Mouse (Mus musculus): ENCODE measurements at regions not wholly inside any gene's neighbourhood (a gene's known extent, or its start where the extent isn't known, plus 50 kb on each side); places are given as distances from the start of the nearest gene placed in this dataset.

DNA sequence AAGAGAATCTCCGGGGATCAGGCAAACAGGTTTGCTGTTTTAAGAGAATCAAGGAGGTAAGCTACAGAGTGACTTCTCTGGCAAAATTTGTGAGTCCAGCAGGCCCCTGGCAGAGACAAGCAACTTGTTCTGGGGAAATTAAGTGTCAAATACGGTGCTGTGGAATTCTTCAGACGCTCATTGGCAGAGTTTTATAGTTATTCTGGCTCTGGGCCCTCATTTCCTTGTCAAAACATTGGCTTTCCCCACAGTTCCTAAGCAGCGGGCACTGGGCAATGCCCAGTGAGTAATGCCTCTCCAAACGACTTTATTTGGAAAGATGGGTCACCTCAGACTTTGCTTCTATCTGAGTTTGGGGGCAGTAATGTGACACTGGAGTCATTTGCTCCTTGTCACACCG is 180.1 kb upstream of the Vstm2b start:
- Histone ChIP-seq H3K4me3 (ENCODE audit: low read depth, low read length) (no peak overlapping the region), H3K4me1 (ENCODE audit: control insufficient read depth, insufficient read depth, insufficient read length, low read length) (no peaks in the 10 kb centered on the region), H3K27me3 (ENCODE audit: control insufficient read depth, insufficient read depth, low read length) (no peaks in the 10 kb centered on the region), H3K36me3 (ENCODE audit: control insufficient read depth, insufficient read depth, low read length) (no peaks in the 10 kb centered on the region), H3K27ac (ENCODE audit: insufficient read depth, low read depth, low read length) (no peak overlapping the region)
- TF ChIP-seq CTCF (IDR thresholded peaks at IDR 0.05; ENCODE audit: extremely low read depth, insufficient read length, insufficient replicate concordance, low read depth, low read length), result no peak
- WGBS, result 62% methylated on average over 6 of the region's 6 CpGs

DNA sequence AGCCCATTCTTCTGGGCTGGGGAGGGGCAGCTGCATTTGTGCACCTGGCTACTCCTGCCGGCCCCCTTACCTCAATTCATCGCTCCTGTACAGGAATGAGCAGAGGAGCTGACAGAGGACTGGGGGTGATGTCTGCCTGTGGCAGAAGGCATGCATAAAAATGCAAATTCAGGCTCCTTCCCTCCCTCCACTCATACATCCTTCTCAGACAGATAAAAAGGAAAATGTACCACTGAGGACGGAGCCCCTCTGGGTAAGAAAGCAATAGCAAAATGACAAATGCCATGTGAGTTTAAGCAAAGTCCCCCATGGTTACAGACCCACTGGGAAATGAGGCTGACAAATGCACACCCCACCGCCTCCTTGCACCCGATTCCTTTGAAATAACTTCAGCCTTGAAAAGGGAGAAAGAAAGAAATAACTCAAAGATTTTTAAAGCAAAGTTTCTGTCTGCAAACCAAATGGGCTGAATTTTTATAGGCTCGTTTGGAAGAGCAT is 161.1 kb upstream of the Vstm2b start:
- H3K27ac ChIP-seq (ENCODE audit: insufficient read depth, low read depth, low read length), result no peak overlapping the region
- H3K27me3 ChIP-seq (ENCODE audit: control insufficient read depth, insufficient read depth, low read length), result no peaks in the 10 kb centered on the region
- no peak for TF ChIP-seq POLR2A (IDR thresholded peaks at IDR 0.05; ENCODE audit: low read depth, low read length)
- H3K4me3 ChIP-seq (ENCODE audit: low read depth, low read length), result no peak overlapping the region
- H3K4me1 ChIP-seq (ENCODE audit: control insufficient read depth, insufficient read depth, insufficient read length, low read length), result no peaks in the 10 kb centered on the region
- 61% methylated on average over 6 of the region's 6 CpGs for WGBS
- H3K36me3 ChIP-seq (ENCODE audit: control insufficient read depth, insufficient read depth, low read length), result no peaks in the 10 kb centered on the region

DNA sequence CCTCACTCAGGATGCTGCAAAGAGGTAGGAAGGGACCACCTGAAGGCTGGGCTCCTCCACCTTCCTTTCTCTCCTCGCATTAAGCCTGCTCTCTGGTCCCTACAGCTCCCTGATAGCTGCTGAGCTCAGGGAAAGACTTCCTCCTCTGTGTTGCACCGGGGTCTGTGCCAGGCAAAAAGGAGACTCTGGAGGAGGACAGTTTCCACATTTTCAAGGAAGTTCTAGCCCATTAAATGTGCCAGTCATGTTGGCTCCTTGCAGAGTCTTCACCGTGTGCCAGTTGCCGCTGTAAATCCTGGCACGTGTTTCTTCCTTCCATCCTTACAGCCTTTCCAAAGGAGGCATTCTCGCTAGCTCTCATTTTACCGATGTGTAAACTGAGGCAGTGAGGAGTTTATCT is 160.6 kb upstream of the Vstm2b start:
- Histone ChIP-seq H3K27me3 (ENCODE audit: control insufficient read depth, insufficient read depth, low read length) (no peaks in the 10 kb centered on the region), H3K27ac (ENCODE audit: insufficient read depth, low read depth, low read length) (no peak overlapping the region), H3K4me1 (ENCODE audit: control insufficient read depth, insufficient read depth, insufficient read length, low read length) (no peaks in the 10 kb centered on the region), H3K4me3 (ENCODE audit: low read depth, low read length) (no peak overlapping the region), H3K36me3 (ENCODE audit: control insufficient read depth, insufficient read depth, low read length) (no peaks in the 10 kb centered on the region)
- no peak for TF ChIP-seq POLR2A (IDR thresholded peaks at IDR 0.05; ENCODE audit: low read depth, low read length)
- no peak for TF ChIP-seq CTCF (IDR thresholded peaks at IDR 0.05; ENCODE audit: extremely low read depth, insufficient read length, insufficient replicate concordance, low read depth, low read length)
- 73% methylated on average over 7 of the region's 7 CpGs for WGBS

DNA sequence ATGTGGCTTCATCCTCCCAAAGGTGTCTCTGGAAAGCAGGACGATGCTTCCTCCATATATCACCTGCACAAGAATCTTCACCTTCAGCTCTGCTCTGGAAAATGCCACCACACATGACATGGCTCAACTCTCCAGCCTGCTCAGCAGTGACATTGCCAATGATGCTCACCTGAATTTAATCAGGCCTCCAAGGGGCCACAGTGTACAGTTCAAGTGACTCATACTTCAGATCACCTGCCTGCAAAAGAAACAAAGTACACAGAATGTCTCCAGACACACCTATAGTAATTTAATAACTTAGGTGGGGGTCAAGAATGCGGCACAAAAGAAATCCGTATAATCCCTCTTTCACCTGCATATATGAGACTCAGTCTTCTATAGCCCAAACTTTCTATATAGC is 160.0 kb upstream of the Vstm2b start:
- H3K4me3 ChIP-seq (ENCODE audit: low read depth, low read length), result no peak overlapping the region
- TF ChIP-seq POLR2A (IDR thresholded peaks at IDR 0.05; ENCODE audit: low read depth, low read length) (no peak), CTCF (IDR thresholded peaks at IDR 0.05; ENCODE audit: extremely low read depth, insufficient read length, insufficient replicate concordance, low read depth, low read length) (no peak)
- no peaks in the 10 kb centered on the region for H3K27me3 ChIP-seq (ENCODE audit: control insufficient read depth, insufficient read depth, low read length)
- H3K36me3 ChIP-seq (ENCODE audit: control insufficient read depth, insufficient read depth, low read length), result no peaks in the 10 kb centered on the region
- no peak overlapping the region for H3K27ac ChIP-seq (ENCODE audit: insufficient read depth, low read depth, low read length)
- WGBS, result 57% methylated on average over 3 of the region's 3 CpGs
- H3K4me1 ChIP-seq (ENCODE audit: control insufficient read depth, insufficient read depth, insufficient read length, low read length), result no peaks in the 10 kb centered on the region

DNA sequence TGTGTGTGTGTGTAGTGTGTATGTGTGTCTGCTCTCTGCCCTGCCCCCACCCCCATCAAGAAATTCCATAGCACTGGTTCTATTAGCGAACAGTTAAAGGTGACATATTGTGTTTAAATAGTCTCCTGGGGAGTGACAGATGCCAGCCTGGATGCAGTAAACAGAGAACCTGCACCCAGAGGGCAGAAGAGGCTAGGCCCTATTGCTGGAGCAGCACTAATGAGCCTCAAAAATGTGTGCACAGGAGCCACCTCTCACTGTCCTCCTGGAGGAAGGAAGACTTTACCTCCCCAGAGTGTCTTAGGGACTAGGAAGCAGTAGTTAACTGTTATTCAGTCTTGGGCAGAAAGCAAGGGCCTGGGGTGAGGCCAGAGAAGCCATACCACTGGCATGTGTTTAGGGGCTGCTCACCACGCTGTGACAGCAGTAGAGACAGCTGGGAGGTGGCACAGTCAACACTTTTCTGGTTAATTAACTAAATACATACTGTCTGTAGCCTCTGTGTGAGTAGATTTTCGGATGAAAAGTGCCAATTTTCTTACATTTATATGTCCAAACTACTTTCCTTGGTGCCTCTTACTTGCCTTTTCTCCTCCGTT is 155.5 kb upstream of the Vstm2b start:
- no peak overlapping the region for H3K27ac ChIP-seq (ENCODE audit: insufficient read depth, low read depth, low read length)
- no peaks in the 10 kb centered on the region for H3K36me3 ChIP-seq (ENCODE audit: control insufficient read depth, insufficient read depth, low read length)
- 45% methylated on average over 4 of the region's 4 CpGs for WGBS
- no peak overlapping the region for H3K4me3 ChIP-seq (ENCODE audit: low read depth, low read length)
- H3K4me1 ChIP-seq (ENCODE audit: control insufficient read depth, insufficient read depth, insufficient read length, low read length), result no peaks in the 10 kb centered on the region
- TF ChIP-seq POLR2A (IDR thresholded peaks at IDR 0.05; ENCODE audit: low read depth, low read length) (no peak), CTCF (IDR thresholded peaks at IDR 0.05; ENCODE audit: extremely low read depth, insufficient read length, insufficient replicate concordance, low read depth, low read length) (no peak)
- no peaks in the 10 kb centered on the region for H3K27me3 ChIP-seq (ENCODE audit: control insufficient read depth, insufficient read depth, low read length)

DNA sequence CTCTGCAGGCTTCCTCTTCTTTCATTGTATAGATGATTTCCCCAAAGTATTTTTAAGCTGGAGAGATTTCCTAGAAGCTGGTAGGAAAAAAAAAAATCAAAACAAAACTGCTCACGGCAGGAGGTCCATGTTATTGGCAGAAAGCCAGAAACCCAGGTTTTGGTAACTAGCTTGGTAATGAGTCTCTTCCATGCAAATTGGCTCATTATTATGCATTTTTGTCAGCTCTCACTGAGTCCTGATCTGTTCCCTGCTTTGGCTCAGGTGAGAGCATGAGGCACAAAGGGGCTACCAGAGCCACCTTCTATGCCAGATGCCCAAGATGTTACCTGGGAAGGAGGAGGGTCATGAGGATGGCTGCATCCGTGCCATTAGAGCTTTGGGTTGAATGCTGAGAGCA is 146.3 kb upstream of the Vstm2b start:
- 46% methylated on average over 2 of the region's 2 CpGs for WGBS
- Histone ChIP-seq H3K27ac (ENCODE audit: insufficient read depth, low read depth, low read length) (no peak overlapping the region), H3K36me3 (ENCODE audit: control insufficient read depth, insufficient read depth, low read length) (no peaks in the 10 kb centered on the region), H3K4me3 (ENCODE audit: low read depth, low read length) (no peak overlapping the region), H3K27me3 (ENCODE audit: control insufficient read depth, insufficient read depth, low read length) (no peaks in the 10 kb centered on the region), H3K4me1 (ENCODE audit: control insufficient read depth, insufficient read depth, insufficient read length, low read length) (no peaks in the 10 kb centered on the region)
- TF ChIP-seq CTCF (IDR thresholded peaks at IDR 0.05; ENCODE audit: extremely low read depth, insufficient read length, insufficient replicate concordance, low read depth, low read length) (no peak), POLR2A (IDR thresholded peaks at IDR 0.05; ENCODE audit: low read depth, low read length) (no peak)

DNA sequence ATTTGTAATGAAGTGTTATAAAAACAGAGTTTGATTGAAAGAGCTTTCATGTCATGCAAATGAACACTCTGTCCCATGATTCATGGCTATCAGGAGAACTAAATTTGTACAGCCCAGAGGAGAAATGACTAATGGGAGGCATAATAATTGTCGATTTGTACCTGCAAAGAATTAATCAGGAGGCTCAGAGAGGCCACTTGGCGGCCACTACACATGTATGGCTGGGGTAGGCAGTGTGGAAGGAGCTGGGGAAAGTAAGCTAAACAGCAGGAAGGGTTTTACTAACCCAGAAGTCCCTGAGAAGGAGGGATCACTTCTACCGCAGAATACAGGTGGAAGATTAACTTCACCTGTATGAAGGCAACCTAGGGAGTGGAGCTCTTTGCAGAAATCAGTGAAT is 145.9 kb upstream of the Vstm2b start:
- no peak for TF ChIP-seq POLR2A (IDR thresholded peaks at IDR 0.05; ENCODE audit: low read depth, low read length)
- TF ChIP-seq CTCF (IDR thresholded peaks at IDR 0.05; ENCODE audit: extremely low read depth, insufficient read length, insufficient replicate concordance, low read depth, low read length), result no peak
- Histone ChIP-seq H3K36me3 (ENCODE audit: control insufficient read depth, insufficient read depth, low read length) (no peaks in the 10 kb centered on the region), H3K4me3 (ENCODE audit: low read depth, low read length) (no peak overlapping the region), H3K27ac (ENCODE audit: insufficient read depth, low read depth, low read length) (no peak overlapping the region), H3K4me1 (ENCODE audit: control insufficient read depth, insufficient read depth, insufficient read length, low read length) (no peaks in the 10 kb centered on the region), H3K27me3 (ENCODE audit: control insufficient read depth, insufficient read depth, low read length) (no peaks in the 10 kb centered on the region)
- WGBS, result 42% methylated on average over 3 of the region's 3 CpGs

DNA sequence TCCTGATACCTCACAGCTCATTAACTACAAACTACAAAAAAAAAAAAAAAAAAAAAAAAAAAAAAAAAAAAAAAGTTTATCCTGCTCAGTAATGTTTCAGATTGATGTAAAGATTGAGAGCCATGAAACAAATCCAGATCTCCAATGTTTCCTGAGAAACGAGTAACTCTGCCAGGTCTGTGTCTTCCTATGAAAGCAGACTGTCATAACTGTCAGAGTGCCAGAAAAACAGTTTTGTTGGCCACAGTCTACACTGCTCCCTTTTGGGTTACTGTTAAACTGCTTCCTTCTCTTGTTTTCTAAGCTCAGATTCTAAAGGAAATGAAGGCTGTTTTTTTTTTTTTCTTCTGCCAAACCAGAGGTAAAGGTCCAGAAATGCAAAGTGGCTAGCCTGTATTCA is 144.6 kb upstream of the Vstm2b start:
- H3K27ac ChIP-seq (ENCODE audit: insufficient read depth, low read depth, low read length), result no peak overlapping the region
- no peaks in the 10 kb centered on the region for H3K27me3 ChIP-seq (ENCODE audit: control insufficient read depth, insufficient read depth, low read length)
- no peak for TF ChIP-seq CTCF (IDR thresholded peaks at IDR 0.05; ENCODE audit: extremely low read depth, insufficient read length, insufficient replicate concordance, low read depth, low read length)
- H3K36me3 ChIP-seq (ENCODE audit: control insufficient read depth, insufficient read depth, low read length), result no peaks in the 10 kb centered on the region
- no peaks in the 10 kb centered on the region for H3K4me1 ChIP-seq (ENCODE audit: control insufficient read depth, insufficient read depth, insufficient read length, low read length)
- no peak overlapping the region for H3K4me3 ChIP-seq (ENCODE audit: low read depth, low read length)
- 52% methylated on average over 1 of the region's 1 CpGs for WGBS

Data from small intestine, adult 2 months (tissue).